Mouse (Mus musculus) T-helper 1 cell (primary cell): ENCODE measurements around the gene Rpl27a.

Source experiments
- in situ Hi-C: fragments of 300-600 bp; cut with MboI, MseI; formaldehyde crosslinking; loops from one replicate; pipeline ENCODE4 v1.15.1; 2025; ENCODE audit warnings: high pct_unique_total_duplicates

The Rpl27a gene

DNA sequence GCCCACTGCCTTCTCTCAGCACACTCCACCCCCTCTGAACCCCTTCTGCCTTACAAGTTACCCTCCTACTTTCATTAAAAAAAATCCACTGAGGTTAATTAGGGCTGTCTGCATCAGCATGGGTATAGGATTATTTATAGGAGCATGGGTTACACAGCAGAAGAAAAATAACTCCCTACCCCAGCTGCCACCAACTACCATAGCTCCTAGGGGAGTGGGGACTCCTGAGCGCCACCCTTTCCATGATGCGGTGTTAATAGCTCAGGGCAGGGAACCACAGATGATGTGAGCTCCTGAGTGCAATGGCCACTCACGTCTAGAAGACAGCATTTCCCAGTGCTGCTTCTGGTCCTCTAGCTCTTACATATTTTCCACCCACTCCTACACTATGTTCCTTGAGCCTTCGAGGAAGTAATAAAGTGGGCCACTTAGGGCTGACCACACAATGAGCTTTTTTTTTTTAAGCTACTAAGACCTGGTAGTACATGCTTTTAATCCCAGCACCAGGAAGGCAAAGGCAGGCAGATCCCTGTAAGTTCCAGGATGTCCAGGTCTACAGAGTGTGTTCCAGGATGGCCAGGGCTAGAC is 44.9 kb downstream of the Rpl27a start:
- in situ Hi-C loops: no loop called here

- in situ Hi-C loops: no loop called here
These were observed 47.4 kb downstream of the Rpl27a start for GRCm38 (mm10) chr7:109566327-109566726.

DNA sequence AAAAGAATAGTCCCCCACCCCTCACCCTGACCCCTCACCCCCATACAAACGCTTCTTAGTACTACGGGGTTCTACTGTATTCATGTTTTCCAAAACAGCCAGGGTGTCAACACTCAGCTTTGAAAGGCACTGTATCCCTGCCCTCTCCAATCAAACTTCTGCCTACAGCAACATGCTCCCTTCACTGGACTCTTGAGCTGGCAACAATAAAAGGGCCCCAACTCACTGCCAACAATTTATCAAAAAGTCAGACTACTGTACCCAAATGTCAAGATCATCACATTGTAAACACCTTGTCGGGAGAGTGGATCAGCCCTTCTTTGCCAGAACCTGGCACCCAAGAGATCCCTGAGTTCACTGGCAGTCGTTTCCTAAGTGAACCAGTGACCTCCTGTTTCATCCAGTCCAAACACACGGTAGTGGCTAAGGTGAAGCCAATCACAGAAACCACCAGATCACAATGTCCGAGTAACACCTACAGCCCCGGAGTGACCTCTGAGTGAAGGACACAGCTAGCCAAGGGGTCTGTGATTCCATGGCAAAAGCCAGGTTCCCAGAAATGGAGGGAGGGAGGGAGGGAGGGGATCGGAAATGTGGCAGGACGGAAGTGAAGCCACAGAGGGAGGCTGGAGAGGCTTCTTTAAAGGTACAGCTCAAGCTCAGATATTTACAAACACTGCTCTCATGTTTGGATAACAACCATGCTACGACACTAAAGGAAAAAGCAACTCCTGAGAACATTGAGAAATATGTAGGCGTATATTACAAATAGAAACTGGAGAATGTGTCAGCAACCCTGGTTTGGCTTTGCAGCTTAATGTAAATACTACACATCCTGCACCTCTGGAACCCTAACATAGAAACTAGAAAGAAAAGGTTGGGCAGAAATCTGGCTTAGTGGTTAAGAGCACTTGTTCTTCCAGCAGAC is 48.2 kb downstream of the Rpl27a start:
- in situ Hi-C loops: no loop called here

- in situ Hi-C loops: no loop called here
These were observed 49.5 kb downstream of the Rpl27a start for GRCm38 (mm10) chr7:109568391-109568892.
